Mouse (Mus musculus) spleen, adult 2 months (tissue): ENCODE measurements around the gene Rbsn. TPM values are rescaled to one million over a fixed set of nuclear protein-coding genes. Genes with fewer than 3 reads are reported as not detected.

Source experiments
- DNase-seq, 2 experiments: peaks; one replicate each; pipeline versions ENCODE4 v3.0.0 to v3.0.0-alpha.2; 2012 to 2021; ENCODE audit warnings: low spot score in 2 of 2, low read depth in 1 of 2
- H3K27ac ChIP-seq: fragments of 200-500 bp; 2 replicates; pipeline ENCODE4 v1.5.1; 2012; ENCODE audit warnings: low read length, inconsistent platforms; ENCODE audit not compliant: insufficient read depth
- H3K27me3 ChIP-seq: fragments of 200-500 bp; 2 replicates; pipeline ENCODE4 v1.6.1; 2012; ENCODE audit warnings: mild to moderate bottlenecking, moderate library complexity, low read length, inconsistent platforms; ENCODE audit not compliant: control insufficient read depth, insufficient read depth
- H3K36me3 ChIP-seq: fragments of 200-500 bp; 2 replicates; pipeline ENCODE4 v1.6.1; 2012; ENCODE audit warnings: mild to moderate bottlenecking, low read length, inconsistent platforms; ENCODE audit not compliant: control insufficient read depth, insufficient read depth
- H3K4me1 ChIP-seq: fragments of 200-500 bp; 2 replicates; pipeline ENCODE4 v1.6.1; 2011; ENCODE audit warnings: inconsistent platforms; ENCODE audit not compliant: control insufficient read depth, insufficient read depth, insufficient read length
- H3K4me3 ChIP-seq: fragments of 200-500 bp; 2 replicates; pipeline ENCODE4 v1.5.1; 2011; ENCODE audit warnings: mild to moderate bottlenecking, inconsistent platforms; ENCODE audit not compliant: insufficient read depth, insufficient read length; ENCODE audit errors: extremely low read depth
- CTCF ChIP-seq: fragments of 200-500 bp; IDR thresholded peaks from 2 replicates; pipeline ENCODE4 v1.5.1; 2011; ENCODE audit warnings: mild to moderate bottlenecking, inconsistent platforms; ENCODE audit not compliant: insufficient read depth, insufficient read length, insufficient replicate concordance; ENCODE audit errors: extremely low read depth
- POLR2A ChIP-seq: fragments of 200-500 bp; IDR thresholded peaks from 2 replicates; pipeline ENCODE4 v1.6.1; 2011; ENCODE audit warnings: low read depth, low read length, inconsistent platforms
- WGBS: fragments of 180-500 bp; shearing (Covaris S2); methylation state at CpG from one replicate; pipeline ENCODE4 v1.1.7; 2018; 5-methylcytosine and 5-hydroxymethylcytosine counted together
- polyA plus RNA-seq: library from polyadenylated mRNA; depleted of rRNA; stranded (reverse); fragments of >200 nt; gene quantifications from 2 replicates; pipeline ENCODE4 v1.2.3, GENCODE M21; 2012

The Rbsn gene
- polyA plus RNA-seq, 1 experiment = 5.2 TPM

- Histone ChIP-seq H3K27me3 (no peaks in the 10 kb centered on the region), H3K27ac (no peak within 1 kb of the TSS), H3K4me1 (no peaks in the 10 kb centered on the region), H3K36me3 (no peaks in the 10 kb centered on the region), H3K4me3 (no peak within 1 kb of the TSS)
- TF ChIP-seq CTCF (no peak), POLR2A (no peak)
- no peak for DNase-seq
- WGBS = 2% methylated on average over 31 of the region's 31 CpGs
Measured at GRCm38 (mm10) chr6:92244591-92244990, 29.9 kb upstream of the Rbsn start, which contains the start of gene Trh. Gene Trh (minus strand): TSS chr6:92244650.

- no peaks in the 10 kb centered on the region for H3K27me3 ChIP-seq
- H3K4me3 ChIP-seq = no peak overlapping the region
- DNase-seq = peak in 1 of 2 experiments; percentile 50
- 68% methylated on average over 3 of the region's 3 CpGs for WGBS
- no peaks in the 10 kb centered on the region for H3K36me3 ChIP-seq
- TF ChIP-seq POLR2A (no peak), CTCF (no peak)
- H3K27ac ChIP-seq = no peak overlapping the region
- no peaks in the 10 kb centered on the region for H3K4me1 ChIP-seq
Measured at GRCm38 (mm10) chr6:92241178-92241906, 26.6 kb upstream of the Rbsn start.

- no peak overlapping the region for H3K4me3 ChIP-seq
- H3K27me3 ChIP-seq = no peaks in the 10 kb centered on the region
- H3K4me1 ChIP-seq = no peaks in the 10 kb centered on the region
- no peak for DNase-seq
- H3K36me3 ChIP-seq = no peaks in the 10 kb centered on the region
- H3K27ac ChIP-seq = no peak overlapping the region
- no peak for TF ChIP-seq POLR2A
- no peak for TF ChIP-seq CTCF
- 83% methylated on average over 12 of the region's 12 CpGs for WGBS
Measured at GRCm38 (mm10) chr6:92235036-92235435, 20.3 kb upstream of the Rbsn start.

- no peak for DNase-seq
- Histone ChIP-seq H3K36me3 (no peaks in the 10 kb centered on the region), H3K4me1 (no peaks in the 10 kb centered on the region), H3K4me3 (no peak overlapping the region), H3K27me3 (no peaks in the 10 kb centered on the region), H3K27ac (no peak overlapping the region)
- TF ChIP-seq CTCF = no peak
- no peak for TF ChIP-seq POLR2A
- 79% methylated on average over 4 of the region's 4 CpGs for WGBS
Measured at GRCm38 (mm10) chr6:92231762-92232161, 17.0 kb upstream of the Rbsn start.

DNA sequence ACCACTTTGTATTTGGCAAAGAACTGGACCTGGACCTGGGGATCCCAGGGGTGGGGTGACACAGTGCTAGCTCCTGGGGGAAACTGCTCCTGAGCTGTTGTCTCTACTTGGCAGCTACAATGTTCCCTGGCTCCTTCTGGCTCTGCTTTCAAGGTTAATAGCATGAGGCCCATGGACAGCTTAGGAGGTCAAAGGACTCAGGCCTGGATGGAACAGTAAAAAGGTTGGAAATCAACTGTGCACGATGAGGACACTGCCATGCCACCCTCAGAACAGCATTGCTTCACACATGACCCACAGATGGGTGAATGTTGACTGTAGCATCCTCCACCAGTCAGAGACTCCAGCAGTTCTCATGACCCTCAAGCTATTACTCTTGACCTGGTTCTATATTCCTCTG lies 16.6 kb upstream of the Rbsn start:
- DNase-seq = no peak
- Histone ChIP-seq H3K36me3 (no peaks in the 10 kb centered on the region), H3K27me3 (no peaks in the 10 kb centered on the region), H3K4me1 (no peaks in the 10 kb centered on the region), H3K27ac (no peak overlapping the region), H3K4me3 (no peak overlapping the region)
- no peak for TF ChIP-seq POLR2A
- no peak for TF ChIP-seq CTCF
- 52% methylated on average over 1 of the region's 1 CpGs for WGBS

- Histone ChIP-seq H3K27me3 (no peaks in the 10 kb centered on the region), H3K4me3 (no peak overlapping the region), H3K27ac (no peak overlapping the region; the same call in 1 of the 2 replicates), H3K4me1 (no peaks in the 10 kb centered on the region), H3K36me3 (no peaks in the 10 kb centered on the region)
- DNase-seq = no peak
- WGBS = 81% methylated on average over 2 of the region's 2 CpGs
- TF ChIP-seq POLR2A = no peak
- no peak for TF ChIP-seq CTCF
Measured at GRCm38 (mm10) chr6:92229586-92229985, 14.9 kb upstream of the Rbsn start.

- no peak overlapping the region for H3K4me3 ChIP-seq
- no peaks in the 10 kb centered on the region for H3K36me3 ChIP-seq
- H3K4me1 ChIP-seq = no peaks in the 10 kb centered on the region
- H3K27ac ChIP-seq = no peak overlapping the region; the same call in 1 of the 2 replicates
- no peaks in the 10 kb centered on the region for H3K27me3 ChIP-seq
- no peak for DNase-seq
- TF ChIP-seq POLR2A = no peak
- TF ChIP-seq CTCF = no peak
Measured at GRCm38 (mm10) chr6:92229103-92229502, 14.4 kb upstream of the Rbsn start.
